Mouse (Mus musculus): Measurements from ENCODE around the gene Ccdc124. TPM values are rescaled to one million over a fixed set of nuclear protein-coding genes. Genes with fewer than 3 reads are reported as not detected.

The Ccdc124 gene
- polyA plus RNA-seq, 1 experiment from 2014 or later = 124 TPM

DNA sequence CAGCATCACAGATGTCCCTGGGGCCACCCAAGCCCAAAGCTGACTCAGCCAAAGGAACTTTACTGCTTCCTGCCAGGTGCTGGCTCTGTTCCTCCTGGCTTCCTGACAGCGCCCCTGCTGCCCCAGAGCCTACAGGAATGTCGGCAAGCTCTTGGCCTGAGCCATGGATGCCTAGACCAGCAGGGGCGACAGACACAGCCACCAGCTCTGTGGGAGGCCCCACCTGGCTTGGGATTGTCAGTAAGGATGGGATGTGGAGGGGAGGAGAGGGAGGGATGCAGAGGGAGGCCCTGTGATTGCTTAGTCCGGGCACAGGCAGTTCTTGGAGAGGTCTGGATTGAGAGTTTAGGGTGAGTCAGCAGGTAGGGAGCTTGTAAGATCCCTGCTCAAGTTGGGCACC lies 6.4 kb upstream of the Ccdc124 start:
- H3K4me2 ChIP-seq = 0 out of 2 replicates have a peak overlapping the region, but pooled peaks have one; percentile 14
- H3K27ac ChIP-seq = peak overlapping the region; percentile 58
- no peak for ATAC-seq (ENCODE audit: insufficient number of reproducible peaks, insufficient read depth, low FRiP score, low TSS enrichment, low read depth)
- H3K4me3 ChIP-seq = no peak overlapping the region
- 8% methylated on average over 4 of the region's 4 CpGs for WGBS
- no peaks in the 10 kb centered on the region for H3K9me3 ChIP-seq
- no peaks in the 10 kb centered on the region for H3K36me3 ChIP-seq
- H3K27me3 ChIP-seq = 0 out of 2 replicates have a peak, but pooled peaks cover 3% of the 10 kb centered on the region
- peaks cover 17% of the 10 kb centered on the region for H3K4me1 ChIP-seq
- H3K9ac ChIP-seq = peak overlapping the region; percentile 41; the same call in 1 of the 2 replicates

DNA sequence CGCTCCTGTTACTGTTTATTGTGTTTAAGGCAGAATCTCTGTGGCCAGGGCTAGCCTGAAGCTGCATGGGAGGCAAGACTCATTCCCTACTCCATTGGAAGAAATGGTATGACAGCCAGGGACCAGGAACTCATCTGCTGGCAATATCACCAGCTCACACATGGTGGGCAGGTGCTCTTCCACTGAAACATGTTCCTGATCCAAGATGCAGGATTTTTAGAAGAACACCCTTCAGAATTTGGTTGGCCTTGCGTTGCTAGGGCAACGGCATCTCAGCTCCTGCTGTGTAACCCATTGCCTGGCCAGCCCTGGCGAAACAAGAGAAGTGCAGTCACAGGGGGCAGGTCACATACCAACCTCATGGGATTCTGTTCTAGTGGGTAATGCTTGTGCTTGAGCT lies 5.8 kb upstream of the Ccdc124 start:
- Histone ChIP-seq H3K4me1 (peaks cover 17% of the 10 kb centered on the region), H3K36me3 (no peaks in the 10 kb centered on the region), H3K4me3 (no peak overlapping the region), H3K4me2 (no peak overlapping the region), H3K27me3 (0 out of 2 replicates have a peak, but pooled peaks cover 3% of the 10 kb centered on the region), H3K27ac (no peak overlapping the region), H3K9me3 (no peaks in the 10 kb centered on the region), H3K9ac (no peak overlapping the region)
- no peak for ATAC-seq (ENCODE audit: insufficient number of reproducible peaks, insufficient read depth, low FRiP score, low TSS enrichment, low read depth)
- WGBS = 45% methylated on average over 4 of the region's 4 CpGs

GRCm38 (mm10) chr8:70878178-70878577 lies 4.4 kb upstream of the Ccdc124 start:
- WGBS = 34% methylated on average over 2 of the region's 2 CpGs
- no peak for ATAC-seq (ENCODE audit: insufficient number of reproducible peaks, insufficient read depth, low FRiP score, low TSS enrichment, low read depth)
- no peak overlapping the region for H3K27ac ChIP-seq
- H3K36me3 ChIP-seq = no peaks in the 10 kb centered on the region
- H3K4me3 ChIP-seq = no peak overlapping the region
- no peaks in the 10 kb centered on the region for H3K9me3 ChIP-seq
- peaks cover 17% of the 10 kb centered on the region for H3K4me1 ChIP-seq
- H3K4me2 ChIP-seq = no peak overlapping the region
- no peak overlapping the region for H3K9ac ChIP-seq
- 0 out of 2 replicates have a peak, but pooled peaks cover 3% of the 10 kb centered on the region for H3K27me3 ChIP-seq

DNA sequence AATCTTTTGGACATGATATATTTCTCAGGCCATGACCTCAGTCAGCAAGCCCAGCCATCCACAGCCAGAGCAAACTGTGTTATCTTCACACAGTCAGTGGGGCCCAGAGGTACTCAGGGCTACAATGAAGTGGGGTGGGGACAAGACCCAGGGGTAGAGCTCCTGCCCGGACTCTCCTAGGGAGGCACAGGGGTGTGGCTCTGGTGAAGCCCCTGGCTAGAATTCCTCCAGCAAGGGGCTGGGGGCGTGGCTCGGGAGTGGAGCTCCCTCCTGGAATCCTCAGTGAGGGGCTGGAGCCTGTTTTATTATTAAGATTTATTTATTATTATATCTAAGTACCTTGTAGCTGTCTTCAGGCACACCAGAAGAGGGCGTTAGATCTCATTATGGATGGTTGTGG lies 2.6 kb upstream of the Ccdc124 start:
- WGBS = 56% methylated on average over 4 of the region's 4 CpGs
- H3K27me3 ChIP-seq = 0 out of 2 replicates have a peak, but pooled peaks cover 3% of the 10 kb centered on the region
- no peak for ATAC-seq (ENCODE audit: insufficient number of reproducible peaks, insufficient read depth, low FRiP score, low TSS enrichment, low read depth)
- H3K4me3 ChIP-seq = no peak overlapping the region
- H3K4me2 ChIP-seq = no peak overlapping the region
- H3K36me3 ChIP-seq = no peaks in the 10 kb centered on the region
- H3K9ac ChIP-seq = no peak overlapping the region
- peaks cover 25% of the 10 kb centered on the region for H3K4me1 ChIP-seq
- no peaks in the 10 kb centered on the region for H3K9me3 ChIP-seq
- H3K27ac ChIP-seq = no peak overlapping the region

DNA sequence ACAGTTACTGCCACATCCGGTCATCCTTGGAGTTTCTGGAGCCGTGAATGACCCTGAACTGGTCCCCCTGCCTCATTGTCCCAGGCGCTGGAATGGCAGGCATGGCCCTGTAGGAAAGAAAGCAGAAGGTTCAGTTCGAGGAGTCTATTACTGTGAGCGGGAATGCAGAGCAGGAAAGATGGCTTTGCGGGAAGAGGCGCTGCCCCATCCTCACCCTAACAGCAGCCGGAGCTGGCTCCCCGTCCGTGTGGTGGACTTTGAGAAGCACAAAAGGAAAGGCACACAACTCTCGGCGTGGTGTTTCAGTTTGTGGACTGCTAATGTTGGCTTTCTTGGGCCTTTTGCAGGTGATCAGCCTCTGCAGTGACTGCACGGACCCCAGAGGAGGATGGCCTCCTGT lies 706 bp upstream of the Ccdc124 start:
- no peak overlapping the region for H3K4me3 ChIP-seq
- H3K4me1 ChIP-seq = peaks cover 14% of the 10 kb centered on the region
- no peak overlapping the region for H3K4me2 ChIP-seq
- 89% methylated on average over 13 of the region's 13 CpGs for WGBS
- no peak for ATAC-seq (ENCODE audit: insufficient number of reproducible peaks, insufficient read depth, low FRiP score, low TSS enrichment, low read depth)
- H3K9ac ChIP-seq = 0 out of 2 replicates have a peak overlapping the region, but pooled peaks have one; percentile 27
- no peak overlapping the region for H3K27ac ChIP-seq
- H3K9me3 ChIP-seq = no peaks in the 10 kb centered on the region
- H3K36me3 ChIP-seq = no peaks in the 10 kb centered on the region
- 0 out of 2 replicates have a peak, but pooled peaks cover 1% of the 10 kb centered on the region for H3K27me3 ChIP-seq

- no peak for ATAC-seq (ENCODE audit: insufficient number of reproducible peaks, insufficient read depth, low FRiP score, low TSS enrichment, low read depth)
- Histone ChIP-seq H3K27me3 (no peaks in the 10 kb centered on the region), H3K4me3 (peak overlapping the region; percentile 76), H3K4me2 (peak overlapping the region; percentile 80), H3K9me3 (no peaks in the 10 kb centered on the region), H3K9ac (peak overlapping the region; percentile 81), H3K4me1 (peaks cover 29% of the 10 kb centered on the region), H3K27ac (peak overlapping the region; percentile 89), H3K36me3 (peaks cover 5% of the 10 kb centered on the region)
- WGBS = 3% methylated on average over 31 of the region's 31 CpGs
Measured at GRCm38 (mm10) chr8:70872643-70873363, 932 bp downstream of the Ccdc124 start.

- H3K9ac ChIP-seq = peak overlapping the region; percentile 51; the same call in 1 of the 2 replicates
- H3K27me3 ChIP-seq = no peaks in the 10 kb centered on the region
- H3K4me1 ChIP-seq = peaks cover 32% of the 10 kb centered on the region
- no peak overlapping the region for H3K27ac ChIP-seq
- WGBS = 89% methylated on average over 5 of the region's 5 CpGs
- H3K4me2 ChIP-seq = no peak overlapping the region
- no peak for ATAC-seq (ENCODE audit: insufficient number of reproducible peaks, insufficient read depth, low FRiP score, low TSS enrichment, low read depth)
- H3K4me3 ChIP-seq = no peak overlapping the region
- H3K36me3 ChIP-seq = peaks cover 8% of the 10 kb centered on the region
- no peaks in the 10 kb centered on the region for H3K9me3 ChIP-seq
Measured at GRCm38 (mm10) chr8:70871195-70871807, 2.4 kb downstream of the Ccdc124 start.

GRCm38 (mm10) chr8:70869601-70870041 lies 4.1 kb downstream of the Ccdc124 start:
- peak overlapping the region; percentile 51; the same call in 1 of the 2 replicates for H3K9ac ChIP-seq
- H3K4me3 ChIP-seq = no peak overlapping the region
- H3K27ac ChIP-seq = no peak overlapping the region
- no peaks in the 10 kb centered on the region for H3K9me3 ChIP-seq
- H3K27me3 ChIP-seq = no peaks in the 10 kb centered on the region
- 46% methylated on average over 16 of the region's 16 CpGs for WGBS
- peaks cover 41% of the 10 kb centered on the region for H3K4me1 ChIP-seq
- H3K36me3 ChIP-seq = peaks cover 8% of the 10 kb centered on the region
- ATAC-seq (ENCODE audit: insufficient number of reproducible peaks, insufficient read depth, low FRiP score, low TSS enrichment, low read depth) = no peak
- H3K4me2 ChIP-seq = peak overlapping the region; percentile 57; the same call in 1 of the 2 replicates

DNA sequence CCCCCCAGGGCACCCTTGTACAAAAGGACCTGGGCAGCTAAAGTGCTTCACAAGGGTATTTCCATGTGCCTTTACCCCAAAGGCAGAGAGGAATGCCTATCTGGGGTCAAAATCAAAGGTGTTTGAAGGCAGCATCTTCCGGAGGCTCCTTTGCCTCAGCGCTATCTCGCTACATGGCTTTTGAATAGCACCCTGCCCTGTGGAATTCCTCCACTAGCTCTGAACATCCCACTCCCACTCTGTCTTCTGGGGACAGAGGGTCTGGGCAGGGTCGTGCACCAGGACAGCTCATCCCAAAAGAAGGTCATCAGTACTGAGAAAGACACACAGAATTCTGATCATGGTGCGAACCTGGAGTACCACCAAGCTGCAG lies 4.5 kb downstream of the Ccdc124 start:
- Histone ChIP-seq H3K9ac (peak overlapping the region; percentile 51), H3K4me3 (peak overlapping the region; percentile 31), H3K4me1 (peaks cover 45% of the 10 kb centered on the region), H3K27ac (peak overlapping the region; percentile 11; the same call in 1 of the 2 replicates), H3K27me3 (peaks cover 4% of the 10 kb centered on the region; the same call in 1 of the 2 replicates), H3K36me3 (peaks cover 8% of the 10 kb centered on the region), H3K4me2 (peak overlapping the region; percentile 57), H3K9me3 (no peaks in the 10 kb centered on the region)
- WGBS = 34% methylated on average over 5 of the region's 5 CpGs
- ATAC-seq (ENCODE audit: insufficient number of reproducible peaks, insufficient read depth, low FRiP score, low TSS enrichment, low read depth) = no peak

DNA sequence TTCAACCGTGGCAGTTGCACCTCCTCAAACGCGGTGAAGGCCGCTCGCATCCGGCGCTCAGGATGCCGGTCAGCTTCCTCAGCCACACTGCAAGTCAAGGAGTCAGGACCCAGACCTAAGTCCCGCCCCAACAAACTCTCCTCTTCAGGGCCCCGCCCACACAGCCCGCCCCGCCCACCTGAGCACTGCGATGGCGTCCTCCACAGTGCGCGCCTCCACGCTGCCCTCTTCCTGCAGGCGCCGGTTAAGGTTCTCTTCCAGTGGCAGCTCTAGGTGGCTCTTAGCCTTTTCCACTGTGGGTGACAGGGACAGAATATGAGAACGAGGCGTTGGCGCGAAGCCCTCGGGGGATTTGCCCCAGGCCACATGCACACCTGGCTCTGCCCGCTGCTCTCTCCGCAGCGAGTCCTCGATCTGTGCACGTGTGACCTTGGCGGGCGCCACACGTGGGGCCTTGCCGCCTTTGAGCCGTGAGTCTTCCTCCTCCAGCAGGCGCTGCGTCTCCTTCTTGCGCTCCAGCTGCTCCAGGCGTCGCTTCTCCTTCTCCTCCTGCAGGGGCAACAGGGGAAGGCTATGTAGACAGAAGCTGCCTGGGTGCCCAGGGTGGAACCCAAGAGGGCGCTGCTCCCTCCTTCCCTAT lies 5.1 kb downstream of the Ccdc124 start:
- Histone ChIP-seq H3K27ac (peak overlapping the region; percentile 11; the same call in 1 of the 2 replicates), H3K4me3 (peak overlapping the region; percentile 31), H3K9me3 (no peaks in the 10 kb centered on the region), H3K9ac (peak overlapping the region; percentile 51), H3K4me2 (peak overlapping the region; percentile 57), H3K36me3 (peaks cover 8% of the 10 kb centered on the region), H3K27me3 (peaks cover 9% of the 10 kb centered on the region; the same call in 1 of the 2 replicates), H3K4me1 (peaks cover 51% of the 10 kb centered on the region)
- 12% methylated on average over 40 of the region's 40 CpGs for WGBS
- ATAC-seq (ENCODE audit: insufficient number of reproducible peaks, insufficient read depth, low FRiP score, low TSS enrichment, low read depth) = no peak

GRCm38 (mm10) chr8:70866566-70866965 lies 7.2 kb downstream of the Ccdc124 start:
- Histone ChIP-seq H3K4me3 (0 out of 2 replicates have a peak overlapping the region, but pooled peaks have one; percentile 52), H3K27ac (peak overlapping the region; percentile 90; the same call in 1 of the 2 replicates), H3K9me3 (no peaks in the 10 kb centered on the region), H3K27me3 (peaks cover 30% of the 10 kb centered on the region), H3K4me2 (peak overlapping the region; percentile 96), H3K4me1 (peaks cover 57% of the 10 kb centered on the region), H3K36me3 (peaks cover 8% of the 10 kb centered on the region), H3K9ac (no peak overlapping the region)
- no peak for ATAC-seq (ENCODE audit: insufficient number of reproducible peaks, insufficient read depth, low FRiP score, low TSS enrichment, low read depth)
- WGBS = 83% methylated on average over 7 of the region's 7 CpGs

Data from embryonic facial prominence, embryonic 13.5 days (tissue).